Mouse (Mus musculus) spleen, adult 2 months (tissue): Measurements from ENCODE around the gene Cxcr6.

Experiments used
- CTCF ChIP-seq: fragments of 200-500 bp; IDR thresholded peaks from 2 replicates; pipeline ENCODE4 v1.5.1; 2011; ENCODE audit warnings: mild to moderate bottlenecking, inconsistent platforms; ENCODE audit not compliant: insufficient read depth, insufficient read length, insufficient replicate concordance; ENCODE audit errors: extremely low read depth
- POLR2A ChIP-seq: fragments of 200-500 bp; IDR thresholded peaks from 2 replicates; pipeline ENCODE4 v1.6.1; 2011; ENCODE audit warnings: low read depth, low read length, inconsistent platforms

DNA sequence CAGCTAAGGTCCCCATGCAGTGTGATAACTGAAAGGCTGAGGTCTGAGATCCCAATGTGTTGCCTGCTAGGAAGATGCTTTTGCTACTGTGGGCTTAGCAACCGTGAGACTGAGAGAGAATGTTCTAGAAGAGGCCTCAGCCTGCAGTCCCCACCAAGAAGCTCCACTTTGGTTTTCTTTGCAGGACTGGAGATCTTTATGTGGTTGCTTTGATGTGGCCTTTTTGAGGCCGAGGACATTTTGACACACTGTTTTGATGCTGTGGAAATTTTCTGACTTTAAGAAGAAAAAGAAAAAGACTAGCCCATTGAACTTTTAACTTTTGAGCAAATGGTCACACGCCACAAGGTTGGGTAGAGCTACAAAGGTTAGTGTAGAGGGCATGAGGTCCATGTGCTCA lies 45.5 kb upstream of the Cxcr6 start:
- no peak for TF ChIP-seq POLR2A
- TF ChIP-seq CTCF, result no peak
